9 mouse cellular contexts compared by ENCODE assay signal in the genomic region with DNA sequence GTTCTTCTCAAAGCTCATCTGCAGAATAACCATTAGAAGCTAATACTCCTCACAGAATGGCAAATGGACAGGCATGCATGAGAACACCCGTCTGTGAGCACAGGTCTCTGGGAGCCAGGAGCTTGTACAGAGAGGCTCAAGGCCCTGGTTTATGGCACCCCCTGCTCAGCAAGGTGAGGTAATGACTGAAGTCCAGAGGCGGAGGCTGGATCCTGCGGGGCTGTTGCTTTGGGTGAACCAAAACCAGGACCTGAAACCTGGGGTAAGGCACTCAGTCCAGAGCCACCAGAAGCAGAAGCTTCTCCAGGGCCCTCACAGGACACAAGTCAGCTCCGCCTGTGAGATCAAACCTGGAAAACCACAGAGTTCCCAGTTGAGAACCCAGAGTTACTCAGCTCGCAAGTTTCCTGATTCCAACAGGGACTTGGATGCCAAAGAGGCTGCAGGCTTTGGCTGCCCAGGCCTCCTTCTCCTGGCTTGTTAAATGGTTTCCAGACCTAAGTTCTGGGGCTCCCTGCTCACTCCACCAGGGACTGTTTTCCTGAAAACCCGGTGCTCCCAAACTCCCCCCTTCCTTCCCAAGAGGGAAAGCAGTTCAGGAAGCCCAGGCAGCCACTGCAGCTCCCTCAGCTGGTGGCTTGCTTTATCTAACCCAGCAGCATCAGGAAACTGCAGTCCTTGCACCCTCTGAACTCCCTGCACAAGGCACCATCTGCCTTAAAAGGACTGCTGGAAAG. TPM values are rescaled to one million over a fixed set of nuclear protein-coding genes. Genes with fewer than 3 reads are reported as not detected.
A peak's percentile ranks its signal among the peaks of the same experiment; 100 is the strongest.
DNase-seq lines count a peak whose midpoint lies in the region; ATAC-seq and TF ChIP-seq lines count a peak whose summit lies in the region.
"Had no signal": no experiment of that assay in that cellular context is flagged by ENCODE, and none has a peak within 500 bp of the region (broad histone marks: within the 10 kb centered on the region; RNA-seq: fewer than 3 reads in every experiment).

No protein-coding gene starts in this region.

- H3K9ac ChIP-seq in kidney, embryonic 15.5 days: peak overlapping the region; percentile 11; the same call in 1 of the 2 replicates
- no peak overlapping the region for H3K9ac ChIP-seq in lung, postnatal 0 days (replicated peaks; ENCODE audit: low read depth)
- H3K9ac ChIP-seq: forebrain, embryonic 13.5 days had no signal

- no peak for ATAC-seq in kidney, embryonic 15.5 days (replicated peaks; ENCODE audit: low FRiP score)
- peak; percentile 13; the same call in 1 of the 2 replicates for ATAC-seq in lung, postnatal 0 days
- ATAC-seq: forebrain, embryonic 13.5 days had no signal

- no peaks in the 10 kb centered on the region for H3K27me3 ChIP-seq in kidney, embryonic 15.5 days
- no peaks in the 10 kb centered on the region for H3K27me3 ChIP-seq in lung, postnatal 0 days (replicated peaks; ENCODE audit: insufficient read depth, low read length)
- H3K27me3 ChIP-seq: forebrain, embryonic 13.5 days had no signal

- WGBS in kidney, embryonic 15.5 days: 57% methylated on average over 6 of the region's 6 CpGs
- WGBS in lung, postnatal 0 days: 53% methylated on average over 6 of the region's 6 CpGs

- peak overlapping the region; percentile 29; the same call in 1 of the 2 replicates for H3K27ac ChIP-seq in kidney, embryonic 15.5 days
- peak overlapping the region; percentile 81 for H3K27ac ChIP-seq in brown adipose tissue, adult 24 weeks (replicated peaks; ENCODE audit: low read depth, low read length)
- peak overlapping the region; percentile 8; the same call in 1 of the 2 replicates for H3K27ac ChIP-seq in lung, postnatal 0 days (ENCODE audit: low read length)
- H3K27ac ChIP-seq: forebrain, embryonic 13.5 days had no signal

- TF ChIP-seq CTCF in lung, postnatal 0 days (IDR thresholded peaks at IDR 0.05): peak; percentile 60

- intact Hi-C loops in heart, postnatal 10 days (cut with DNase I): no loop called here

- no peak overlapping the region for H3K4me2 ChIP-seq in kidney, embryonic 15.5 days
- no peak overlapping the region for H3K4me2 ChIP-seq in lung, postnatal 0 days (replicated peaks; ENCODE audit: low read depth, low read length)
- H3K4me2 ChIP-seq: forebrain, embryonic 13.5 days had no signal

- no peak for TF ChIP-seq EP300 in lung, postnatal 0 days (IDR thresholded peaks at IDR 0.05)

- DNase-seq in kidney, adult 11 months: no peak
- DNase-seq in heart, postnatal 10 days: peak; percentile 62 to 64
- DNase-seq in lung, postnatal 0 days (ENCODE audit: low spot score): no peak
- DNase-seq in urinary bladder, adult 18-20 months (ENCODE audit: low spot score in 2 of 2): no peak
- DNase-seq in embryo, embryonic 11 days: no peak
- no peak for DNase-seq in thymus, postnatal 10 days (ENCODE audit: low spot score in 2 of 2)

- no peak overlapping the region for H3K4me3 ChIP-seq in kidney, embryonic 15.5 days (replicated peaks)
- peak overlapping the region; percentile 1; the same call in 1 of the 2 replicates for H3K4me3 ChIP-seq in brown adipose tissue, adult 24 weeks (ENCODE audit: insufficient read depth, low read depth, low read length)
- no peak overlapping the region for H3K4me3 ChIP-seq in lung, postnatal 0 days (ENCODE audit: low read depth, low read length)
- H3K4me3 ChIP-seq: forebrain, embryonic 13.5 days had no signal

- peaks cover 46% of the 10 kb centered on the region for H3K36me3 ChIP-seq in kidney, embryonic 15.5 days
- peaks cover 17% of the 10 kb centered on the region; the same call in 1 of the 2 replicates for H3K36me3 ChIP-seq in lung, postnatal 0 days (ENCODE audit: insufficient read depth, low read length)

- no peaks in the 10 kb centered on the region for H3K9me3 ChIP-seq in kidney, embryonic 15.5 days (replicated peaks)
- H3K9me3 ChIP-seq in lung, postnatal 0 days (ENCODE audit: low read length): no peaks in the 10 kb centered on the region
- H3K9me3 ChIP-seq: forebrain, embryonic 13.5 days had no signal

- H3K4me1 ChIP-seq in kidney, embryonic 15.5 days: peaks cover 72% of the 10 kb centered on the region
- peaks cover 72% of the 10 kb centered on the region for H3K4me1 ChIP-seq in brown adipose tissue, adult 24 weeks (ENCODE audit: control insufficient read depth, insufficient read depth, insufficient read length, low read length)
- peaks cover 31% of the 10 kb centered on the region; the same call in 1 of the 2 replicates for H3K4me1 ChIP-seq in lung, postnatal 0 days (ENCODE audit: insufficient read depth, low read depth, low read length)

RNA-seq across cellular contexts. Expression of gene Myh9, which starts 28.2 kb away (rescaled TPM):
- polyA plus RNA-seq in kidney, embryonic 15.5 days (2015; fragmentation: Nextera tagmentation; extraction: Ambion mirVana): 56.2 and 60.2 TPM in 2 replicates
- polyA plus RNA-seq in brown adipose tissue, adult 24 weeks (2012; ENCODE audit: insufficient read depth, insufficient read length, missing spikeins): 36.0 and 59.3 TPM in 2 replicates
- total RNA-seq in heart, postnatal 10 days (2021): 100 to 1,000 TPM; 206 to 221 TPM
- 59.3 and 67.3 TPM in 2 replicates for polyA plus RNA-seq in lung, postnatal 0 days (2015; fragmentation: Nextera tagmentation; extraction: Ambion mirVana)

RNA-seq across cellular contexts. Expression of gene Apol8, which starts 57.0 kb away (rescaled TPM):
- polyA plus RNA-seq in kidney, embryonic 15.5 days (2015; fragmentation: Nextera tagmentation; extraction: Ambion mirVana): 0.26 and 0.45 TPM in 2 replicates
- polyA plus RNA-seq in brown adipose tissue, adult 24 weeks (2012; ENCODE audit: insufficient read depth, insufficient read length, missing spikeins): not detected in 2 replicates
- not detected for total RNA-seq in heart, postnatal 10 days (2021)
- polyA plus RNA-seq in lung, postnatal 0 days (2015; fragmentation: Nextera tagmentation; extraction: Ambion mirVana): 0.06 and 0.26 TPM in 2 replicates

Comparison
In these comparisons a context has a peak if more than half of its experiments do, and no peak if none do; other contexts are left out.
1. H3K27ac ChIP-seq: peak in every context shown above with its lines; median percentile 81 in brown adipose tissue, adult 24 weeks; 29 in kidney, embryonic 15.5 days; 8 in lung, postnatal 0 days.
2. DNase-seq: peak in heart, postnatal 10 days (2 of 2); none in kidney, adult 11 months (single experiment), lung, postnatal 0 days (single experiment), urinary bladder, adult 18-20 months (0 of 2), embryo, embryonic 11 days (single experiment) and thymus, postnatal 10 days (0 of 2).